Mouse (Mus musculus) limb, embryonic 11.5 days (tissue): Measurements from ENCODE around the gene Mthfsd. TPM values are rescaled to one million over a fixed set of nuclear protein-coding genes. Genes with fewer than 3 reads are reported as not detected.
A peak's percentile ranks its signal among the peaks of the same experiment; 100 is the strongest.

Experiments used
- ATAC-seq: fragments of 200-750 bp; cut with Nextera tagmentation; 2 replicates; pipeline ENCODE4 v1.8.0; 2017; ENCODE audit warnings: low read depth; ENCODE audit not compliant: insufficient number of reproducible peaks, low FRiP score, low TSS enrichment
- DNase-seq: peaks from one replicate; pipeline ENCODE4 v3.0.0-alpha.2; 2015; ENCODE audit warnings: low spot score
- H3K27ac ChIP-seq: fragments of 300-500 bp; sonication (generic); replicated peaks from 2 replicates; pipeline ENCODE4 v1.5.1; 2014; ENCODE audit warnings: low read depth, mild to moderate bottlenecking, low read length
- H3K27me3 ChIP-seq: fragments of 300-500 bp; sonication (generic); 2 replicates; pipeline ENCODE4 v1.6.1; 2014; ENCODE audit warnings: mild to moderate bottlenecking, low read length, mixed read lengths; ENCODE audit not compliant: control insufficient read depth, insufficient read depth
- H3K36me3 ChIP-seq: fragments of 300-500 bp; sonication (generic); 2 replicates; pipeline ENCODE4 v1.6.1; 2014; ENCODE audit warnings: mild to moderate bottlenecking, low read length, moderate library complexity, mixed read lengths; ENCODE audit not compliant: control insufficient read depth, insufficient read depth
- H3K4me1 ChIP-seq: fragments of 300-500 bp; sonication (generic); 2 replicates; pipeline ENCODE4 v1.6.1; 2014; ENCODE audit warnings: low read length, mixed read lengths; ENCODE audit not compliant: control insufficient read depth, insufficient read depth
- H3K4me2 ChIP-seq: fragments of 300-500 bp; sonication (generic); 2 replicates; pipeline ENCODE4 v1.6.1; 2014; ENCODE audit warnings: low read depth, mild to moderate bottlenecking, moderate library complexity; ENCODE audit not compliant: severe bottlenecking
- H3K4me3 ChIP-seq: fragments of 300-500 bp; sonication (generic); 2 replicates; pipeline ENCODE4 v1.5.1; 2014; ENCODE audit warnings: low read depth, low read length
- H3K9ac ChIP-seq: fragments of 300-500 bp; sonication (generic); 2 replicates; pipeline ENCODE4 v1.6.1; 2014; ENCODE audit warnings: mild to moderate bottlenecking, low read length
- H3K9me3 ChIP-seq: fragments of 300-500 bp; sonication (generic); 2 replicates; pipeline ENCODE4 v1.6.1; 2016; ENCODE audit warnings: low read length; ENCODE audit not compliant: control insufficient read depth
- WGBS: fragments of 180-500 bp; shearing (Covaris S2); extraction: QIAGEN DNeasy Blood & Tissue Kit; methylation state at CpG from one replicate; pipeline ENCODE4 v1.1.7; 2014; 5-methylcytosine and 5-hydroxymethylcytosine counted together
- polyA plus RNA-seq: library from polyadenylated mRNA; unstranded; fragments of >200 nt; fragmentation: Nextera tagmentation; extraction: Ambion mirVana; gene quantifications from 2 replicates; pipeline ENCODE4 v1.2.1, GENCODE M21; 2014

The Mthfsd gene
- polyA plus RNA-seq, 1 experiment from 2014 or later, result 61.9 TPM

DNA sequence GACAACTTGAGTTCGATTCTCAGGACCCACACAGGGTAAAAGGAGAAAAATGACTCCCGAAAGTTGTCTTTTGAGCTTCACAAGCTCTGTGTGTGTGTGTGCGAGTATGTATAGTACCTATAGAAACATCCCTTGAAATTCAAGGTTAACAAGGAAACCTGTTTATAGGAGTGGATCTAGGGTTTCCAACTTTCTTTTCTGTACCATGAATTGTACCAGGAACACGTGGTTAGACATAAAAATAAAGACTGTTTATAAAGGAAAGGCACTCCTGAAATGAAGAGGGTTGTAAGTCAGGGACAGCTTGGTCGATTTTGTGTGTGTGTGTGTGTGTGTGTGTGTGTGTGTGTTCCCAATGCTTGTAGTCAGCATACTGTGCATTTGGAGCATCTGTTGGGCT lies 465 bp upstream of the Mthfsd start:
- Histone ChIP-seq H3K36me3 (peaks cover 3% of the 10 kb centered on the region; the same call in 1 of the 2 replicates), H3K9me3 (no peaks in the 10 kb centered on the region), H3K4me1 (peaks cover 6% of the 10 kb centered on the region), H3K4me2 (peak overlapping the region; percentile 72), H3K27ac (no peak overlapping the region), H3K4me3 (peak overlapping the region; percentile 74), H3K27me3 (0 out of 2 replicates have a peak, but pooled peaks cover 1% of the 10 kb centered on the region), H3K9ac (peak overlapping the region; percentile 82)
- WGBS, result 14% methylated on average over 5 of the region's 5 CpGs
- ATAC-seq, result no peak
- DNase-seq, result no peak

DNA sequence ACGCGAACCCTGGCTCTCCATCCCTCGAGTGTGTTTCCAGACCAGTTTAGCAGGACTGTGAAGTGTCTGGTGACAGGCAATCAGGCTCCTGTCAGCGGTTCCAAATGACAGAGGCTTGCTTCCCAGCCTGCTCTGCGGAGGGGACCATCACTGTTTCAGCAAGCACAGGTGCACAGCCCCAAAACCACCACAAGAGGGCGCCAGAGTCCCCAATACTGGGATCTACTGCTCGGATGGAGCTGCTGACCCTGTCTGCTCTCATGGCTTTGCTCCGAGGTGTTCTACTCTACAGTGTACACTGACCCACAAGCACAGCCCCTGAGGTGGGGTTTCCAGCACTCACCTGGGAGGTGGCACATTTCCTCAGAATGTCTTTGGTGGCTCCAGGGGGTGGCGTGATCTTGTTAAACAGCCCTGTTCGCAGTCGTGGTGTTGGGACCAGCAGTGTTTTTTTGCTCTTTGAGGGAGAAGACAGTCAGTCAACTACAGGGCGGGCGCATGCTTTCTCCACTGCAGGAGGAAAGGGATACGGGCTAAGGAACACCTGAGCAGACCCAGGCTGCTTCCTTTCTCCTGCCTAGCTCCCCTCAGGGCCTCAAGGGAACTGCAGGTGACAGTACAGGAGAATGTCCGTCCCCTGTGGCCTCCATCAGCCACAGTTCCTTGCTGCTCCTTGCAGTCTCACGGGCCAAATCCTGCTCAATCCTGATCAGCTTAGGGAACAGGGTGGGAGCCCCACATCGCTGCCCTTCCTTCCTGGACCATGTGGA lies 4.0 kb downstream of the Mthfsd start:
- WGBS, result 49% methylated on average over 17 of the region's 17 CpGs

GRCm38 (mm10) chr8:121093496-121093895 lies 14.7 kb downstream of the Mthfsd start:
- 72% methylated on average over 6 of the region's 6 CpGs for WGBS
- 0 out of 2 replicates have a peak, but pooled peaks cover 2% of the 10 kb centered on the region for H3K4me1 ChIP-seq
- no peak overlapping the region for H3K9ac ChIP-seq
- no peak overlapping the region for H3K4me3 ChIP-seq
- H3K27me3 ChIP-seq, result peaks cover 48% of the 10 kb centered on the region
- peaks cover 11% of the 10 kb centered on the region for H3K36me3 ChIP-seq
- no peak overlapping the region for H3K27ac ChIP-seq
- ATAC-seq (no peak), DNase-seq (peak; percentile 24)
- H3K9me3 ChIP-seq, result no peaks in the 10 kb centered on the region
- no peak overlapping the region for H3K4me2 ChIP-seq

More for the DNA sequence above, 4.0 kb downstream of the Mthfsd start:
- ATAC-seq (no peak; the same call in 1 of the 2 replicates), DNase-seq (peak; percentile 93)
- Histone ChIP-seq H3K9me3 (no peaks in the 10 kb centered on the region), H3K27me3 (no peaks in the 10 kb centered on the region), H3K9ac (no peak overlapping the region), H3K4me3 (no peak overlapping the region), H3K36me3 (peaks cover 20% of the 10 kb centered on the region), H3K4me2 (no peak overlapping the region), H3K27ac (no peak overlapping the region), H3K4me1 (peaks cover 6% of the 10 kb centered on the region)

GRCm38 (mm10) chr8:121092627-121093026 lies 15.6 kb downstream of the Mthfsd start:
- Histone ChIP-seq H3K27ac (no peak overlapping the region), H3K36me3 (peaks cover 6% of the 10 kb centered on the region), H3K9ac (no peak overlapping the region), H3K27me3 (peaks cover 55% of the 10 kb centered on the region), H3K4me2 (no peak overlapping the region), H3K9me3 (no peaks in the 10 kb centered on the region), H3K4me1 (0 out of 2 replicates have a peak, but pooled peaks cover 2% of the 10 kb centered on the region), H3K4me3 (no peak overlapping the region)
- peak; percentile 97 for DNase-seq
- ATAC-seq, result no peak; the same call in 1 of the 2 replicates
- WGBS, result 3% methylated on average over 16 of the region's 16 CpGs

- Histone ChIP-seq H3K9me3 (no peaks in the 10 kb centered on the region), H3K4me1 (0 out of 2 replicates have a peak, but pooled peaks cover 2% of the 10 kb centered on the region), H3K36me3 (peaks cover 2% of the 10 kb centered on the region; the same call in 1 of the 2 replicates), H3K4me3 (no peak overlapping the region), H3K9ac (no peak overlapping the region), H3K4me2 (no peak overlapping the region), H3K27me3 (peaks cover 59% of the 10 kb centered on the region), H3K27ac (no peak overlapping the region)
- WGBS, result 24% methylated on average over 6 of the region's 6 CpGs
- DNase-seq (peak; percentile 28), ATAC-seq (no peak)
Observed at GRCm38 (mm10) chr8:121092141-121092540, 16.1 kb downstream of the Mthfsd start.

- Histone ChIP-seq H3K36me3 (no peaks in the 10 kb centered on the region), H3K4me3 (no peak overlapping the region), H3K4me2 (no peak overlapping the region), H3K27ac (no peak overlapping the region), H3K9me3 (no peaks in the 10 kb centered on the region), H3K27me3 (peaks cover 73% of the 10 kb centered on the region), H3K9ac (no peak overlapping the region), H3K4me1 (0 out of 2 replicates have a peak, but pooled peaks cover 2% of the 10 kb centered on the region)
- ATAC-seq, result no peak
- 0% methylated on average over 1 of the region's 1 CpGs for WGBS
- DNase-seq, result peak; percentile 66
Observed at GRCm38 (mm10) chr8:121090716-121091115, 17.5 kb downstream of the Mthfsd start.

DNA sequence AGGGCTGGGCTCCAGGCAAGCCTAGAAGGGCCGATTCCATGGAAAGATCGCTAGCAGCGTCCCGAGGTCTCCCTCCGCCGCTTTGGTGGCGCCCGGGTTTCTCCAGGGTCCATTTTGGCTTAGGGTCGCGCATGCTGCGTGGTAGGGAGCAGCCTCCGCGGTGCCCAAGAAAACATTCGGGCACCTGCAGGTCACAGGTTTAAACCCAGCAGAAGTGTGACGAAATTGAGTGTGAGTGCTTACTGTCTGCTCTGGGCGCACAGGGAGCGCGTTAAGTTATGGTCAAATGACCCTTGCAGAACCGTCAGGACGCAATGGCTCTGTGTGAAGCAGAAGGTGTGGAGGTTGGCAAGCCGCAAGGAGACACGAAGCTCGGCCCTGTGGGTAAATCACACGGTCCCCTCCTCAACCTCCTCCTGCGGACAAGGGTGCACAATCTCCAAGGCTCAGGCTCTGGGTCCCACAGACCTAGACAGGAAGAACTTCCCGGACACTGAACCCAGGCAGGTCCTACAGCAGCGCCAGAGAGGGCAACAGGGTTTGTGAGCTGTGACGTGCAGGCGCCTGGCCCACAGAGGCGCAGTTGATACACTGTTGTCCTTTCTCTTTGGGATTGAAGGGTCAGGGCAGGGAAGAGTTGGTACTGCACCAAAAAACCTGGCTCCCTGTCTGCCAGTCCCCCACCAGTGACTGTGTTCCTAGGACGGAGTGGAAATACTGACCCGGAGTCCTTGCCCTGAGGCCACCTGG lies 18.4 kb downstream of the Mthfsd start:
- DNase-seq (peak; percentile 41), ATAC-seq (no peak)
- no peak overlapping the region for H3K4me3 ChIP-seq
- H3K9me3 ChIP-seq, result no peaks in the 10 kb centered on the region
- 8% methylated on average over 32 of the region's 32 CpGs for WGBS
- no peak overlapping the region for H3K9ac ChIP-seq
- H3K27ac ChIP-seq, result no peak overlapping the region
- peaks cover 82% of the 10 kb centered on the region for H3K27me3 ChIP-seq
- no peaks in the 10 kb centered on the region for H3K36me3 ChIP-seq
- H3K4me1 ChIP-seq, result 0 out of 2 replicates have a peak, but pooled peaks cover 2% of the 10 kb centered on the region
- H3K4me2 ChIP-seq, result no peak overlapping the region

- Histone ChIP-seq H3K4me2 (no peak overlapping the region), H3K9ac (no peak overlapping the region), H3K4me3 (no peak overlapping the region), H3K9me3 (no peaks in the 10 kb centered on the region), H3K27ac (no peak overlapping the region), H3K4me1 (0 out of 2 replicates have a peak, but pooled peaks cover 7% of the 10 kb centered on the region), H3K27me3 (peaks cover 88% of the 10 kb centered on the region), H3K36me3 (no peaks in the 10 kb centered on the region)
- no peak for ATAC-seq
- DNase-seq, result peak; percentile 58
- WGBS, result 2% methylated on average over 40 of the region's 40 CpGs
Observed at GRCm38 (mm10) chr8:121088871-121089630, 19.1 kb downstream of the Mthfsd start.
